Mouse (Mus musculus) limb, embryonic 13.5 days (tissue): ENCODE measurements around the gene Arhgap29. TPM values are rescaled to one million over a fixed set of nuclear protein-coding genes. Genes with fewer than 3 reads are reported as not detected.

Experiments
- ATAC-seq: fragments of 200-750 bp; cut with Nextera tagmentation; 2 replicates; pipeline ENCODE4 v1.8.0; 2017; ENCODE audit warnings: low read depth, moderate number of reproducible peaks, moderate TSS enrichment; ENCODE audit not compliant: low FRiP score
- H3K27ac ChIP-seq: fragments of 300-500 bp; sonication (generic); 2 replicates; pipeline ENCODE4 v1.5.1; 2015; ENCODE audit warnings: inconsistent platforms, mild to moderate bottlenecking, moderate library complexity
- H3K27me3 ChIP-seq: fragments of 300-500 bp; sonication (generic); 2 replicates; pipeline ENCODE4 v1.6.1; 2015; ENCODE audit warnings: mild to moderate bottlenecking, inconsistent platforms
- H3K36me3 ChIP-seq: fragments of 300-500 bp; sonication (generic); 2 replicates; pipeline ENCODE4 v1.6.1; 2015; ENCODE audit warnings: inconsistent platforms, mild to moderate bottlenecking, moderate library complexity
- H3K4me1 ChIP-seq: fragments of 300-500 bp; sonication (generic); 2 replicates; pipeline ENCODE4 v1.6.1; 2015; ENCODE audit warnings: inconsistent platforms
- H3K4me2 ChIP-seq: fragments of 300-500 bp; sonication (generic); replicated peaks from 2 replicates; pipeline ENCODE4 v1.6.1; 2015; ENCODE audit warnings: inconsistent platforms, mild to moderate bottlenecking, moderate library complexity
- H3K4me3 ChIP-seq: fragments of 300-500 bp; sonication (generic); 2 replicates; pipeline ENCODE4 v1.5.1; 2015; ENCODE audit warnings: moderate library complexity, mild to moderate bottlenecking, inconsistent platforms
- H3K9ac ChIP-seq: fragments of 300-500 bp; sonication (generic); 2 replicates; pipeline ENCODE4 v1.6.1; 2015; ENCODE audit warnings: mild to moderate bottlenecking, inconsistent platforms
- H3K9me3 ChIP-seq: fragments of 300-500 bp; sonication (generic); 2 replicates; pipeline ENCODE4 v1.6.1; 2016; ENCODE audit warnings: inconsistent platforms
- WGBS: fragments of 180-500 bp; shearing (Covaris S2); methylation state at CpG from one replicate; pipeline ENCODE4 v1.1.7; 2015; 5-methylcytosine and 5-hydroxymethylcytosine counted together
- polyA plus RNA-seq: library from polyadenylated mRNA; unstranded; fragments of >200 nt; fragmentation: Nextera tagmentation; extraction: Ambion mirVana; gene quantifications from 2 replicates; pipeline ENCODE4 v1.2.1, GENCODE M21; 2015

Gene Arhgap29
- polyA plus RNA-seq, 1 experiment from 2014 or later, result 54.3 TPM

- no peak for ATAC-seq
- Histone ChIP-seq H3K27me3 (no peaks in the 10 kb centered on the region), H3K4me3 (peak overlapping the region; percentile 56), H3K27ac (no peak overlapping the region), H3K4me1 (peaks cover 17% of the 10 kb centered on the region), H3K9ac (peak overlapping the region; percentile 4; the same call in 1 of the 2 replicates), H3K9me3 (no peaks in the 10 kb centered on the region), H3K4me2 (peak overlapping the region; percentile 79), H3K36me3 (no peaks in the 10 kb centered on the region)
- 44% methylated on average over 1 of the region's 1 CpGs for WGBS
Observed at GRCm38 (mm10) chr3:121969451-121969850, 17.1 kb downstream of the Arhgap29 start.

- Histone ChIP-seq H3K27ac (no peak overlapping the region), H3K4me3 (no peak overlapping the region), H3K36me3 (no peaks in the 10 kb centered on the region; the same call in 1 of the 2 replicates), H3K9ac (no peak overlapping the region), H3K4me2 (no peak overlapping the region), H3K4me1 (peaks cover 8% of the 10 kb centered on the region; the same call in 1 of the 2 replicates), H3K27me3 (no peaks in the 10 kb centered on the region), H3K9me3 (no peaks in the 10 kb centered on the region)
- ATAC-seq, result no peak
- WGBS, result 64% methylated on average over 5 of the region's 5 CpGs
Observed at GRCm38 (mm10) chr3:121973761-121974160, 21.4 kb downstream of the Arhgap29 start.

- Histone ChIP-seq H3K27me3 (no peaks in the 10 kb centered on the region), H3K9ac (no peak overlapping the region), H3K4me3 (no peak overlapping the region), H3K36me3 (no peaks in the 10 kb centered on the region; the same call in 1 of the 2 replicates), H3K4me2 (no peak overlapping the region), H3K9me3 (no peaks in the 10 kb centered on the region), H3K27ac (no peak overlapping the region), H3K4me1 (peaks cover 5% of the 10 kb centered on the region; the same call in 1 of the 2 replicates)
- no peak for ATAC-seq
- WGBS, result 90% methylated on average over 3 of the region's 3 CpGs
Observed at GRCm38 (mm10) chr3:121975381-121975780, 23.0 kb downstream of the Arhgap29 start.

GRCm38 (mm10) chr3:121981306-121981705 is 29.0 kb downstream of the Arhgap29 start:
- peaks cover 5% of the 10 kb centered on the region; the same call in 1 of the 2 replicates for H3K4me1 ChIP-seq
- peaks cover 12% of the 10 kb centered on the region for H3K36me3 ChIP-seq
- H3K27ac ChIP-seq, result no peak overlapping the region
- H3K9ac ChIP-seq, result no peak overlapping the region
- no peak overlapping the region for H3K4me3 ChIP-seq
- WGBS, result 82% methylated on average over 4 of the region's 4 CpGs
- H3K27me3 ChIP-seq, result no peaks in the 10 kb centered on the region
- H3K4me2 ChIP-seq, result no peak overlapping the region
- H3K9me3 ChIP-seq, result no peaks in the 10 kb centered on the region
- ATAC-seq, result no peak

- Histone ChIP-seq H3K27ac (no peak overlapping the region), H3K36me3 (peaks cover 12% of the 10 kb centered on the region), H3K27me3 (no peaks in the 10 kb centered on the region), H3K9me3 (no peaks in the 10 kb centered on the region), H3K4me1 (peaks cover 5% of the 10 kb centered on the region; the same call in 1 of the 2 replicates), H3K4me3 (no peak overlapping the region), H3K9ac (no peak overlapping the region), H3K4me2 (no peak overlapping the region)
- 83% methylated on average over 4 of the region's 4 CpGs for WGBS
- no peak for ATAC-seq
Observed at GRCm38 (mm10) chr3:121982450-121982849, 30.1 kb downstream of the Arhgap29 start.

GRCm38 (mm10) chr3:121995125-121995524 is 42.8 kb downstream of the Arhgap29 start:
- H3K9ac ChIP-seq, result no peak overlapping the region
- ATAC-seq, result no peak
- peaks cover 7% of the 10 kb centered on the region for H3K4me1 ChIP-seq
- peaks cover 44% of the 10 kb centered on the region for H3K36me3 ChIP-seq
- no peaks in the 10 kb centered on the region for H3K9me3 ChIP-seq
- no peak overlapping the region for H3K4me2 ChIP-seq
- H3K4me3 ChIP-seq, result no peak overlapping the region
- H3K27ac ChIP-seq, result no peak overlapping the region
- WGBS, result 88% methylated on average over 4 of the region's 4 CpGs
- no peaks in the 10 kb centered on the region for H3K27me3 ChIP-seq

- ATAC-seq, result peak; percentile 73
- WGBS, result 30% methylated on average over 2 of the region's 2 CpGs
Observed at GRCm38 (mm10) chr3:121999934-122000333, 47.6 kb downstream of the Arhgap29 start.

GRCm38 (mm10) chr3:122001568-122001967 is 49.2 kb downstream of the Arhgap29 start:
- Histone ChIP-seq H3K4me2 (no peak overlapping the region), H3K27ac (peak overlapping the region; percentile 39; the same call in 1 of the 2 replicates), H3K36me3 (peaks cover 13% of the 10 kb centered on the region), H3K4me1 (peaks cover 18% of the 10 kb centered on the region), H3K9ac (no peak overlapping the region), H3K9me3 (no peaks in the 10 kb centered on the region), H3K4me3 (no peak overlapping the region), H3K27me3 (no peaks in the 10 kb centered on the region)
- ATAC-seq, result no peak
- WGBS, result 53% methylated on average over 6 of the region's 6 CpGs

More at GRCm38 (mm10) chr3:121999934-122000333, 47.6 kb downstream of the Arhgap29 start:
- H3K36me3 ChIP-seq, result peaks cover 26% of the 10 kb centered on the region
- no peak overlapping the region for H3K4me3 ChIP-seq
- no peaks in the 10 kb centered on the region for H3K27me3 ChIP-seq
- no peak overlapping the region for H3K27ac ChIP-seq
- no peak overlapping the region for H3K9ac ChIP-seq
- H3K9me3 ChIP-seq, result no peaks in the 10 kb centered on the region
- peaks cover 18% of the 10 kb centered on the region for H3K4me1 ChIP-seq
- H3K4me2 ChIP-seq, result no peak overlapping the region

- no peak overlapping the region for H3K27ac ChIP-seq
- H3K4me2 ChIP-seq, result no peak overlapping the region
- no peaks in the 10 kb centered on the region for H3K27me3 ChIP-seq
- no peak overlapping the region for H3K4me3 ChIP-seq
- H3K9me3 ChIP-seq, result no peaks in the 10 kb centered on the region
- no peak for ATAC-seq
- no peaks in the 10 kb centered on the region for H3K4me1 ChIP-seq
- peaks cover 64% of the 10 kb centered on the region for H3K36me3 ChIP-seq
- H3K9ac ChIP-seq, result no peak overlapping the region
- WGBS, result 86% methylated on average over 5 of the region's 5 CpGs
Observed at GRCm38 (mm10) chr3:122009818-122010217, 57.5 kb downstream of the Arhgap29 start.

- H3K27ac ChIP-seq, result no peak overlapping the region
- ATAC-seq, result no peak
- H3K9me3 ChIP-seq, result no peaks in the 10 kb centered on the region
- 75% methylated on average over 5 of the region's 5 CpGs for WGBS
- no peak overlapping the region for H3K4me3 ChIP-seq
- H3K4me1 ChIP-seq, result no peaks in the 10 kb centered on the region
- no peaks in the 10 kb centered on the region for H3K27me3 ChIP-seq
- peaks cover 66% of the 10 kb centered on the region for H3K36me3 ChIP-seq
- H3K4me2 ChIP-seq, result no peak overlapping the region
- H3K9ac ChIP-seq, result no peak overlapping the region
Observed at GRCm38 (mm10) chr3:122010292-122010691, 58.0 kb downstream of the Arhgap29 start.

- H3K4me2 ChIP-seq, result no peak overlapping the region
- ATAC-seq, result no peak
- 81% methylated on average over 1 of the region's 1 CpGs for WGBS
- H3K9ac ChIP-seq, result no peak overlapping the region
- no peaks in the 10 kb centered on the region for H3K9me3 ChIP-seq
- H3K4me3 ChIP-seq, result no peak overlapping the region
- H3K27ac ChIP-seq, result no peak overlapping the region
- H3K4me1 ChIP-seq, result no peaks in the 10 kb centered on the region
- H3K27me3 ChIP-seq, result no peaks in the 10 kb centered on the region
- H3K36me3 ChIP-seq, result peaks cover 70% of the 10 kb centered on the region
Observed at GRCm38 (mm10) chr3:122012464-122012863, 60.1 kb downstream of the Arhgap29 start.

- H3K4me1 ChIP-seq, result no peaks in the 10 kb centered on the region
- no peak overlapping the region for H3K9ac ChIP-seq
- no peak overlapping the region for H3K27ac ChIP-seq
- H3K9me3 ChIP-seq, result no peaks in the 10 kb centered on the region
- ATAC-seq, result no peak
- H3K27me3 ChIP-seq, result no peaks in the 10 kb centered on the region
- 92% methylated on average over 7 of the region's 7 CpGs for WGBS
- H3K36me3 ChIP-seq, result peaks cover 23% of the 10 kb centered on the region
- H3K4me3 ChIP-seq, result no peak overlapping the region
- H3K4me2 ChIP-seq, result no peak overlapping the region
Observed at GRCm38 (mm10) chr3:122018421-122018820, 66.1 kb downstream of the Arhgap29 start.

GRCm38 (mm10) chr3:122019159-122019558 is 66.8 kb downstream of the Arhgap29 start:
- 76% methylated on average over 5 of the region's 5 CpGs for WGBS
- no peaks in the 10 kb centered on the region for H3K4me1 ChIP-seq
- ATAC-seq, result no peak

More at GRCm38 (mm10) chr3:122019159-122019558, 66.8 kb downstream of the Arhgap29 start:
- Histone ChIP-seq H3K27ac (no peak overlapping the region), H3K36me3 (peaks cover 17% of the 10 kb centered on the region), H3K9ac (no peak overlapping the region), H3K27me3 (no peaks in the 10 kb centered on the region), H3K4me3 (no peak overlapping the region), H3K4me2 (no peak overlapping the region), H3K9me3 (no peaks in the 10 kb centered on the region)
